Mouse (Mus musculus) testis, adult 2 months (tissue): ENCODE results near the gene Tekt1.

Source experiments
- CTCF ChIP-seq: fragments of 200-500 bp; IDR thresholded peaks from 2 replicates; pipeline ENCODE4 v1.5.1; 2012; ENCODE audit warnings: low read depth, mild to moderate bottlenecking, inconsistent platforms, low read length, moderate library complexity; ENCODE audit not compliant: control insufficient read depth, insufficient read depth, insufficient replicate concordance
- POLR2A ChIP-seq: fragments of 200-500 bp; IDR thresholded peaks from 2 replicates; pipeline ENCODE4 v1.6.1; 2012; ENCODE audit warnings: low read depth, mild to moderate bottlenecking, inconsistent platforms, low read length, moderate library complexity; ENCODE audit not compliant: control insufficient read depth

DNA sequence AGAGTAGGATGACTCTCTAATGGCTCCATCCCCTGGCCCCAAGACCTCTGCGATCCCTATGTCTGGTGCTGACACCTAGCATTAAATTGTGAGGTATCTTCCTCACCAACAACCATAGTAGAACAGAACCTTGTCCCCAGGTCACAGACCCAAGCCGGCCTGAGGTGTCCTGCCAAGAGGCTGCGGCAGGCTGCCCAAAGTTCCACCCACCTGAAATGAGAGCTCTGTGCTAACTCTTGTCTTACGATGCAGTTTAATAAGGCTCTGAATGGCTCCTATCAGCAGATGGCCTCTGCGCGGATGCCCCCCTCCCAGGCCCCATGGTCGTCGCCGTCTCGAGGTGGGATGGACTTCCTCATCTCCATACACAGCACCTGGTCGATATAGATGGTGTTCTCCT, 17.8 kb downstream of the Tekt1 start:
- no peak for TF ChIP-seq CTCF
- TF ChIP-seq POLR2A: no peak
